Mouse (Mus musculus) thymus, adult 2 months (tissue): ENCODE data around the gene Mrps5. TPM values are rescaled to one million over a fixed set of nuclear protein-coding genes. Genes with fewer than 3 reads are reported as not detected.

Experiments
- DNase-seq: peaks from one replicate; pipeline ENCODE4 v3.0.0; 2021
- H3K27ac ChIP-seq: fragments of 200-500 bp; 2 replicates; pipeline ENCODE4 v1.5.1; 2012; ENCODE audit warnings: low read length, control low read depth; ENCODE audit not compliant: control insufficient read depth, insufficient read depth
- H3K27me3 ChIP-seq: fragments of 200-500 bp; 2 replicates; pipeline ENCODE4 v1.6.1; 2012; ENCODE audit warnings: mild to moderate bottlenecking, low read length, moderate library complexity, mixed read lengths; ENCODE audit not compliant: control insufficient read depth, insufficient read depth
- H3K36me3 ChIP-seq: fragments of 200-500 bp; 2 replicates; pipeline ENCODE4 v1.6.1; 2012; ENCODE audit warnings: mild to moderate bottlenecking, low read length, moderate library complexity; ENCODE audit not compliant: control insufficient read depth, insufficient read depth
- H3K4me1 ChIP-seq: fragments of 200-500 bp; replicated peaks from 2 replicates; pipeline ENCODE4 v1.6.1; 2012; ENCODE audit warnings: low read length; ENCODE audit not compliant: control insufficient read depth, insufficient read depth
- H3K4me3 ChIP-seq: fragments of 200-500 bp; 2 replicates; pipeline ENCODE4 v1.5.1; 2012; ENCODE audit warnings: mild to moderate bottlenecking, low read length, control low read depth, moderate library complexity; ENCODE audit not compliant: control insufficient read depth, insufficient read depth
- CTCF ChIP-seq: fragments of 200-500 bp; IDR thresholded peaks from 2 replicates; pipeline ENCODE4 v1.5.1; 2012; ENCODE audit warnings: mild to moderate bottlenecking, control low read depth, low read length, moderate library complexity, borderline replicate concordance; ENCODE audit not compliant: control insufficient read depth, poor library complexity, insufficient read depth; ENCODE audit errors: extremely low read depth
- POLR2A ChIP-seq: fragments of 200-500 bp; IDR thresholded peaks from 2 replicates; pipeline ENCODE4 v1.6.1; 2012; ENCODE audit warnings: mild to moderate bottlenecking, low read length, control low read depth, moderate library complexity; ENCODE audit not compliant: control insufficient read depth, poor library complexity, insufficient read depth; ENCODE audit errors: extremely low read depth
- WGBS: fragments of 180-500 bp; shearing (Covaris S2); methylation state at CpG from one replicate; pipeline ENCODE4 v1.1.7; 2018; 5-methylcytosine and 5-hydroxymethylcytosine counted together
- polyA plus RNA-seq: library from polyadenylated mRNA; depleted of rRNA; stranded (reverse); fragments of >200 nt; gene quantifications from 2 replicates; pipeline ENCODE4 v1.2.3, GENCODE M21; 2012

Gene Mrps5
- polyA plus RNA-seq, 1 experiment = 91.9 TPM

DNA sequence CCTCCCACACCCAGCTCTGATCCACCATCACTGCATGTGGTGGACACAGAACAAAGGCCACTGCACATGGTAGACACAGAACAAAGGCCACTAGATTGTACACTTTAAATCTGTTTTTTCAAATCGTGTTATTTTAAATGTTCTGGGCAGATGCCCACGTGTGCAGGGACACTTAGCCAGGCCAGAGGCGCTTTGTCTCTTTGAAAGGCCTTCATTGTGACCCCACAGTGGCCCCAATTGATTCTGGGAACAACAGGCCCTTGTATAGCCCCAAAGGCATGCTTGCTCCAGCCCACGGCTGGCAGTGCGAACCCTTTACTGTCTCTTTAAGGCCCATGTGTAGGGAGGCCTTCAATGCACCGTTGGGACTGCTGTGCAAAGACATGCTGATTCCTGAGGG, 40.3 kb downstream of the Mrps5 start:
- no peak overlapping the region for H3K4me3 ChIP-seq
- no peak overlapping the region for H3K27ac ChIP-seq
- 0 out of 2 replicates have a peak, but pooled peaks cover under 1% of the 10 kb centered on the region for H3K4me1 ChIP-seq
- no peaks in the 10 kb centered on the region for H3K27me3 ChIP-seq
- TF ChIP-seq CTCF (no peak), POLR2A (no peak)
- H3K36me3 ChIP-seq = no peaks in the 10 kb centered on the region
- WGBS = 86% methylated on average over 6 of the region's 6 CpGs
- DNase-seq = no peak

DNA sequence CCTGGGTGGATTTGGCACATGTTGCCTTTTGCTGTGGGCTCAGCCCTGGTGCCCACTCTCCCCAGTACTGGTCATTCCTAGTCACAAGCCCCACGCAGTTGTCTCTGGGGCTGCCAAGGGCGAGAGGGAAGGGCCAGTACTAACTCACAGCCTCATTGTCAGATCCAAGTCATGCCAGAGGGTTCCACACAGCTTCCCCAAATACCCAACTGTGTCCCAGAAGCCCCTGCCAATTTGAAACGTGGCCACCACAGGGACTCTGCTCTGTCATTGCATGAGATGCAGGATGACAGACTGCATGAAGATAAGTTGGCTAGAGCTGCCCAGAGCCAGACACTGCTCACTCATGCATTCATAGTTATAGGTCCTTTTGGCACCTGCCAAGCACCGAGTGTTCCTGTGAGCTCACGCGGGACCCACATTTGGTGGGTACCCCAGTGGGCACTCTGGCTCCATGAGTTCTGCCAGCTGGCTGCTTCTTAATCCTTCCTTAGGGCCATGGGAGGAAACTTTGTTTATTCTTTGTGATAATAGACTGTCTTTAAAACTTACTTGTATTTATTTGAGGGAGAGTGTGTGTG, 41.1 kb downstream of the Mrps5 start:
- no peak overlapping the region for H3K27ac ChIP-seq
- no peaks in the 10 kb centered on the region for H3K27me3 ChIP-seq
- WGBS = 86% methylated on average over 6 of the region's 6 CpGs
- no peak overlapping the region for H3K4me3 ChIP-seq
- TF ChIP-seq CTCF (no peak), POLR2A (no peak)
- no peaks in the 10 kb centered on the region for H3K36me3 ChIP-seq
- H3K4me1 ChIP-seq = no peaks in the 10 kb centered on the region
- DNase-seq = no peak

DNA sequence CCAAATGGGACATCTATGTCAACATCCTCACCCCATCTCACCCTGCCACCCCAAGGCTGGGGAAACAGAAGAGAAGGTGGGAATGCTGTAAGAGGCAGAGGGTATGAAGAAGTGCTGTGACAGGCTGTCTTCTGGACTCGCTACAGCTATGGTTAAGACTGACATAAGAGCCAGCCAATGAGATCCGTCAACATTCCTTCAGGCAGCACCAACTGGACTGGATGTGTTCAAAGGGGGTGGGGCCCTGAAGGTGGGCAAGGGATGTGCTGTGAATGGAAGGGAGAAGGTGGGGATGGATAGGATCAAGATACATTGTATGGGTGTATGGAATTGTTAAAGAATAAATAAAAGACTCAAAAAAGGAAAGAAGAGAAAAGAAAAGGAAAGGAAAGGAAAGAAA, 45.6 kb downstream of the Mrps5 start:
- H3K36me3 ChIP-seq = no peaks in the 10 kb centered on the region
- H3K27ac ChIP-seq = no peak overlapping the region
- no peak for TF ChIP-seq POLR2A
- TF ChIP-seq CTCF = no peak
- H3K27me3 ChIP-seq = no peaks in the 10 kb centered on the region
- no peak for DNase-seq
- WGBS = 81% methylated on average over 2 of the region's 2 CpGs
- H3K4me3 ChIP-seq = no peak overlapping the region
- no peaks in the 10 kb centered on the region for H3K4me1 ChIP-seq

DNA sequence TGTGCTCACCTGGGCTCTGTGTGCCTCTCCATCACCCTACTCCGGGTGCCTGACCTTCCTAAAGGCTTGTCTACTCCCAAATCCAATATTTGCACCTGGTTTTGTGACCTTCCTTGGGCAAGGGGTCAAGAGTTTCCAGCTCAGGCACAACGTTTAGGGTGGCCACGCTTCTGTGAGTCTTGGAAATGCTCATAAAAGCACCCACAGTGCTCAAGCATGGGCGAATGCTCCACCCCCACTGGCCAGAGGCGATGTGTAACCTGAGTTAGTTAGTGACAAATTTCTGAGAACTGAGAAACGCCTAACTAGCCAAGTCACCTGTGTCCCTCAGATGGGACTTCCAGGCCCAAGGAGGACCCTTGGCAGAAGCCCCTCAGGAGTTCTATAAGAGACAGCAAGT, 48.6 kb downstream of the Mrps5 start:
- Histone ChIP-seq H3K4me1 (no peaks in the 10 kb centered on the region), H3K36me3 (no peaks in the 10 kb centered on the region), H3K27me3 (no peaks in the 10 kb centered on the region), H3K27ac (no peak overlapping the region), H3K4me3 (no peak overlapping the region)
- no peak for DNase-seq
- 82% methylated on average over 6 of the region's 6 CpGs for WGBS
- TF ChIP-seq POLR2A (no peak), CTCF (no peak)

DNA sequence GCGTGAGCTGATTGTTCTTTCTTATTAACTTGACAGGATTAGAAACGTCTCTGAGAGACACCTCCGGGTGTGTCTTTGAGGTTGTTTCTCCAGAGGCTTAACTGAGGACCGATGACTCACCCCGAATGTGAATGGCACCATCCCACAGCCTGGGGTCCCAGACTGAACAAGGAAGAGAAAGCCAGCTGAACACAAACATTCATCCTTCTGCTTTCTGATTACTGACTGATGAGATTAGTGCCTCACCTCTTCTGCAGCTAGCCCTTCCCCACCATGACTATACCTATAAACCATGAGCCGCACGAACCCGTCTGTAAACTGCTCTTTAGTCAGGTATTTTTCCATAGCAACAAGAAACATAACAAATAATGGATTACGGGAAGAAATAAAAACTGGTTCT, 52.0 kb downstream of the Mrps5 start:
- TF ChIP-seq CTCF (no peak), POLR2A (no peak)
- Histone ChIP-seq H3K27ac (no peak overlapping the region), H3K36me3 (no peaks in the 10 kb centered on the region), H3K4me3 (no peak overlapping the region), H3K27me3 (no peaks in the 10 kb centered on the region), H3K4me1 (no peaks in the 10 kb centered on the region)
- WGBS = 82% methylated on average over 9 of the region's 9 CpGs
- no peak for DNase-seq

DNA sequence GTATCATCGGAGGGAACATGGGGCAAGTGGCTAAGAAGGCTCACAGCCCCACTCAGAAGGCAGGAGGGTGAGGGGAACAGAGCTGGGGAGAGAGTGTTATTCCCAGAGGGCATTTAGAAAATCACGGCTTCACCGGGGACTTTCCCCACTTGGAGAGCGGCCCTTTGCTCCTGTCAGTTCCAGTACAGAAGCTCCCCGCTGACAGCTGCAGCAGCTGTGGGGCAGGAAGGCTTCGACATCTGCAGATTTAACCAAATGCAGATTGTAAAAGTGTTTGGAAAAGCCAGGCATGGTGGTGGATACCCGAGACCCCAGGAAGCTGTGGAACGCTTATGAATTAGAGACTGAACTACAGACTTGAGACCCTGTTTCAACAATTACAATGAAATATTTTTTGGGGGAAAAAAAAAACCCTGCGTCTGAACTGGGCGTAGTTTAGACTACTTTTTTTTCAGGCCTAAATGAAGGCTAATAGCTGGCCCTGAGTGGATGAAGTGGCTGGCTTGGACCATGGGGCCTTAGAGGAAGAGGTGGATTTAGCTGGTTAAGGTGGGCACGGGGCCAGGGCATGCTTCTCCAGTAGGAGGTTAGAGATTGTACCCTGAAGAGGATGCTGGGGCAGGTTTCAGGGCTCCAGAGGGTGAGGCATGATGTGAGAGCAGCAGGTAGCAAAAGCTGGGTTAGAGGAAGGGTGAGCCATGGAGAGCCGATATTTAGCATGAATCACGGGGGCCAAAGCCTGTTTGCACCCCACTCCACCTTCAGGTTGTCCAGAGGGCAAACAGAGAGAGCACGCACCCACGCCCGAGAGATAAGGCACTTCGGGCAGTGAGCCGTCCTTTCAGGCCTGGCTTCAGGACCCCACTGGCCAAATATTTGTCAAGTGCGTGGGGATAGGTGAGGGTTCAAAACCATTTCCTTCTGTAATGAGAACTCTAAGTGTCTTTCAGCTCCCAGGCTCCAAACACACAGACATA, 57.0 kb downstream of the Mrps5 start:
- Histone ChIP-seq H3K27ac (no peak overlapping the region), H3K4me1 (no peaks in the 10 kb centered on the region), H3K36me3 (no peaks in the 10 kb centered on the region), H3K27me3 (no peaks in the 10 kb centered on the region), H3K4me3 (no peak overlapping the region)
- no peak for TF ChIP-seq POLR2A
- no peak for TF ChIP-seq CTCF
- no peak for DNase-seq
- WGBS = 78% methylated on average over 19 of the region's 19 CpGs

DNA sequence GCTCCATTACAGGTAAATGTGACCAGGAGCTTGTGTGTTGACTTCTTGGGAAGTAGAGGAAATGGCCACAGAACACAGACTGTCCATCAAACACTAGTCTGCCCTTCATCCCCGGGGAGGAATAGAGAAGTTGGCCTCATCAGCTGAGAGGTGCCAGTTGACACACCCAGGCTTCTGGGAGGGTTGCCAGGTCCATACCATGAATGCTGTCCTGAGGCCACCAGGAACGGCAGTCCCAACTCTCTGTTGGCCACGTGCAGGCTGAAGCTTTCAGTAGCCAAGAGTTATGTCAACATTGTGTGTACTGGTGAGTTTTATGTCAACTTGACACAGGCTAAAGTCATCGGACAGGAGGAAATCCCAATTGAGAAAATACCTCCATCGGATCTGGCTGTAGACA, 59.9 kb downstream of the Mrps5 start:
- WGBS = 67% methylated on average over 5 of the region's 5 CpGs
- Histone ChIP-seq H3K4me1 (no peaks in the 10 kb centered on the region), H3K4me3 (no peak overlapping the region), H3K36me3 (no peaks in the 10 kb centered on the region), H3K27ac (no peak overlapping the region), H3K27me3 (no peaks in the 10 kb centered on the region)
- TF ChIP-seq POLR2A (no peak), CTCF (no peak)
- DNase-seq = no peak
